Mouse (Mus musculus) hindbrain, embryonic 12.5 days (tissue): ENCODE measurements around the gene Nox1. TPM values are rescaled to one million over a fixed set of nuclear protein-coding genes. Genes with fewer than 3 reads are reported as not detected.

ENCODE experiments used
- ATAC-seq: fragments of 200-750 bp; cut with Nextera tagmentation; 2 replicates; pipeline ENCODE4 v1.8.0; 2017; ENCODE audit warnings: moderate TSS enrichment; ENCODE audit not compliant: low FRiP score
- H3K27ac ChIP-seq: fragments of 300-500 bp; sonication (generic); 2 replicates; pipeline ENCODE4 v1.5.1; 2016; ENCODE audit warnings: mild to moderate bottlenecking
- H3K27me3 ChIP-seq: fragments of 300-500 bp; sonication (generic); 2 replicates; pipeline ENCODE4 v1.6.1; 2016; ENCODE audit warnings: mild to moderate bottlenecking
- H3K36me3 ChIP-seq: fragments of 300-500 bp; sonication (generic); 2 replicates; pipeline ENCODE4 v1.6.1; 2016; ENCODE audit warnings: mild to moderate bottlenecking
- H3K4me1 ChIP-seq: fragments of 300-500 bp; sonication (generic); 2 replicates; pipeline ENCODE4 v1.6.1; 2016
- H3K4me2 ChIP-seq: fragments of 300-500 bp; sonication (generic); replicated peaks from 2 replicates; pipeline ENCODE4 v1.6.1; 2016; ENCODE audit warnings: mild to moderate bottlenecking
- H3K4me3 ChIP-seq: fragments of 300-500 bp; sonication (generic); 2 replicates; pipeline ENCODE4 v1.5.1; 2016; ENCODE audit warnings: mild to moderate bottlenecking
- H3K9ac ChIP-seq: fragments of 300-500 bp; sonication (generic); 2 replicates; pipeline ENCODE4 v1.6.1; 2016; ENCODE audit warnings: mild to moderate bottlenecking, moderate library complexity
- H3K9me3 ChIP-seq: fragments of 300-500 bp; sonication (generic); replicated peaks from 2 replicates; pipeline ENCODE4 v1.6.1; 2016; ENCODE audit warnings: mild to moderate bottlenecking
- WGBS: fragments of 180-500 bp; shearing (Covaris S2); methylation state at CpG from one replicate; pipeline ENCODE4 v1.1.7; 2016; 5-methylcytosine and 5-hydroxymethylcytosine counted together
- microRNA-seq: library from miRNA; unstranded; fragments of <30 nt; microRNA quantifications from one replicate; pipeline ENCODE4, GENCODE M21; 2017
- polyA plus RNA-seq: library from polyadenylated mRNA; unstranded; fragments of >200 nt; fragmentation: Nextera tagmentation; extraction: Ambion mirVana; gene quantifications from 2 replicates; pipeline ENCODE4 v1.2.1, GENCODE M21; 2016

Nox1 gene
- polyA plus RNA-seq, 1 experiment from 2014 or later: 0.09 TPM

DNA sequence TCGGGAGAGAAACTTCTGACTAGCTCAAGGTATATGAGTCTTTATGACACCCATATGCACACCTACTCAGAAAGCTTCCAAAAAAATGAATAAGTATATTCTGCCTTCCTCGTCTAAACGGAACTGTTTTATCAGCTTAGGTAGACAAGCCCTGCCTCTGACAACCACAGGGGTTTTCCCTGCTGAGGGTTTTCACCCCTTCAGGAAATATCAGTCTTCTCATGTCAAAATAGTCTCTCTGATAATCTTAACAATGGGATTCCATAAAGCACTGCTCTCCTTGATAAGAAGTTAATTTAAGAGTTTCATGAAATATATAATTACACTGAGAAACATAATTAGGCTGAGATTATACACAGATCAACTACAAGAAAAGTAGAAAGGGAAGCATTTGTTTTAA is 110.0 kb downstream of the Nox1 start:
- Histone ChIP-seq H3K9ac (no peak overlapping the region), H3K27me3 (peaks cover 5% of the 10 kb centered on the region; the same call in 1 of the 2 replicates), H3K36me3 (no peaks in the 10 kb centered on the region), H3K4me3 (no peak overlapping the region), H3K9me3 (no peaks in the 10 kb centered on the region), H3K4me1 (no peaks in the 10 kb centered on the region), H3K4me2 (no peak overlapping the region), H3K27ac (no peak overlapping the region)
- ATAC-seq: no peak
- WGBS: 78% methylated on average over 3 of the region's 3 CpGs

DNA sequence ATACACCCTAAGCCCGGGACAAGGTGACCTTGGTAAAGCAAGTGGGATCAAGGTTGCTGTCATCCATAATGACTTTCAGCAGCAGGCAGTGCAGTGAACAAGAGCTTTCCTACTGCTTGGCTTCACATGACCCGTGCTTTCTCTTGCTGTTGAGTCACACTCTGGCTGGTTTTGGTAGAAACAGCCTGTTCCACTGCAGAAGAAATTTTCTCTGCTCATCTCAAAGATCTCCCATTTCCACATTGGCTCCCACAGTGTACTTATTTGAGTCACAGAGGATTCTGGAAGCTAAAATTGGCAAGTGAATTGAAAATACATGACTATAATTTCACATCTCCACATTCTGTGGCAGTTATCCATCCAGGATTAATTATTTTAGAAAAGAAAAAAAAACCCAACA is 119.1 kb downstream of the Nox1 start:
- no peak overlapping the region for H3K27ac ChIP-seq
- no peak overlapping the region for H3K4me2 ChIP-seq
- no peaks in the 10 kb centered on the region for H3K36me3 ChIP-seq
- H3K4me3 ChIP-seq: no peak overlapping the region
- H3K9ac ChIP-seq: no peak overlapping the region
- ATAC-seq: no peak
- no peaks in the 10 kb centered on the region for H3K4me1 ChIP-seq
- no peaks in the 10 kb centered on the region for H3K27me3 ChIP-seq
- no peaks in the 10 kb centered on the region for H3K9me3 ChIP-seq
- WGBS: 76% methylated on average over 2 of the region's 2 CpGs

DNA sequence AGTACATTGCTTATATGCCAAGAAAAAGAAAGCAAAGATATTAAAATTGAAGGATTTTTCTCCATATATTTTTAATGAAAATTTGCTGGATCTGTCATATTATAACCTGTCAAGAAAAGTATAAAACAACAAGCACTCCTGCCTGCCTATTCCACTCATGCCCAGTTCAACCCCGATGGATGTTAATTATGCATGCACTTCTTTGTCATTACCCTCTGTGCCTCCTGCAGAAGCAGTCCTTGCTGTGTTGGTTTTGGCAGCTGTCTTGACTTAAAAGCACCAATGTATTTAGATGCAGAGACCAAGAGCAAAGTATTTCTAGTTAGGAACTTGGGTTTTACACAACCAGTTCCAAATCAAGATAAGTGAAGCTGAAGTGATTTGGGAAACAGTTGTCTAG is 136.3 kb downstream of the Nox1 start:
- no peak for ATAC-seq
- no peak overlapping the region for H3K9ac ChIP-seq
- 67% methylated on average over 1 of the region's 1 CpGs for WGBS
- H3K4me2 ChIP-seq: no peak overlapping the region
- H3K4me1 ChIP-seq: no peaks in the 10 kb centered on the region
- no peak overlapping the region for H3K4me3 ChIP-seq
- peaks cover 12% of the 10 kb centered on the region for H3K36me3 ChIP-seq
- H3K27ac ChIP-seq: no peak overlapping the region
- no peaks in the 10 kb centered on the region for H3K9me3 ChIP-seq
- 0 out of 2 replicates have a peak, but pooled peaks cover 5% of the 10 kb centered on the region for H3K27me3 ChIP-seq

DNA sequence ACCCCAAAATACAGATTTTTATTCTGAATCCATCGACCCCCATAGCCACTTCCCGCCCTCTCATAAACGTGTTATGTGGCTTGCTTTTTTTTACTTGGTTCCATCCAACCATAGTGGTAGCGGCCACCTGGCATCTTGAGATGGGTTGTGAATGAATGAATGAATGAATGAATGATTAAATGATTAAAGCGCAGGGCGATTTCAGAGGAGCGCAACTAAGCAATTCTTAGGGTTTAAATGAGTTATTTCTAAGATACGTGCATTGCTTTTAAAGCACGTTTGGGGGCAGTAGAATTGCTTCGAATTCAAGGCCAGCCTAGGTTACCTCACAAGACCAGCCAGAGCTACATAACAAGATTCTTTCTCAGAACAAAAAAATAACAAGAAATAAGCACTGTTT is 162.0 kb downstream of the Nox1 start:
- peak overlapping the region; percentile 36 for H3K4me2 ChIP-seq
- H3K27me3 ChIP-seq: no peaks in the 10 kb centered on the region
- 24% methylated on average over 10 of the region's 10 CpGs for WGBS
- peak overlapping the region; percentile 55 for H3K4me3 ChIP-seq
- peak; percentile 30; the same call in 1 of the 2 replicates for ATAC-seq
- peaks cover 7% of the 10 kb centered on the region; the same call in 1 of the 2 replicates for H3K36me3 ChIP-seq
- H3K9me3 ChIP-seq: no peaks in the 10 kb centered on the region
- peak overlapping the region; percentile 79 for H3K9ac ChIP-seq
- H3K27ac ChIP-seq: peak overlapping the region; percentile 88; the same call in 1 of the 2 replicates
- no peaks in the 10 kb centered on the region for H3K4me1 ChIP-seq

- ATAC-seq: peak; percentile 99
- Histone ChIP-seq H3K4me1 (no peaks in the 10 kb centered on the region), H3K9me3 (no peaks in the 10 kb centered on the region), H3K9ac (peak within 1 kb of the TSS; percentile 79), H3K27ac (peak within 1 kb of the TSS; percentile 88), H3K27me3 (no peaks in the 10 kb centered on the region; the same call in 1 of the 2 replicates), H3K4me2 (peak within 1 kb of the TSS; percentile 36), H3K4me3 (peak within 1 kb of the TSS; percentile 55), H3K36me3 (peaks cover 7% of the 10 kb centered on the region; the same call in 1 of the 2 replicates)
- 20% methylated on average over 68 of the region's 77 CpGs for WGBS
Observed at GRCm38 (mm10) chrX:134058987-134059712, 162.6 kb downstream of the Nox1 start, which contains the start of gene Cstf2. Gene Cstf2 (plus strand): TSS chrX:134059187.

GRCm38 (mm10) chrX:134058040-134058875 is 163.5 kb downstream of the Nox1 start:
- no peaks in the 10 kb centered on the region; the same call in 1 of the 2 replicates for H3K27me3 ChIP-seq
- peak overlapping the region; percentile 36 for H3K4me2 ChIP-seq
- H3K27ac ChIP-seq: peak overlapping the region; percentile 88; the same call in 1 of the 2 replicates
- 79% methylated on average over 14 of the region's 14 CpGs for WGBS
- ATAC-seq: no peak; the same call in 1 of the 2 replicates
- H3K36me3 ChIP-seq: peaks cover 7% of the 10 kb centered on the region; the same call in 1 of the 2 replicates
- H3K9me3 ChIP-seq: no peaks in the 10 kb centered on the region
- H3K9ac ChIP-seq: no peak overlapping the region
- H3K4me3 ChIP-seq: peak overlapping the region; percentile 55; the same call in 1 of the 2 replicates
- H3K4me1 ChIP-seq: no peaks in the 10 kb centered on the region

GRCm38 (mm10) chrX:134056897-134057296 is 164.9 kb downstream of the Nox1 start:
- H3K4me1 ChIP-seq: no peaks in the 10 kb centered on the region
- no peak overlapping the region for H3K4me3 ChIP-seq
- H3K36me3 ChIP-seq: 0 out of 2 replicates have a peak, but pooled peaks cover 4% of the 10 kb centered on the region
- no peak for ATAC-seq
- 90% methylated on average over 2 of the region's 2 CpGs for WGBS
- H3K4me2 ChIP-seq: no peak overlapping the region
- H3K9me3 ChIP-seq: no peaks in the 10 kb centered on the region
- H3K9ac ChIP-seq: no peak overlapping the region
- no peak overlapping the region for H3K27ac ChIP-seq
- no peaks in the 10 kb centered on the region; the same call in 1 of the 2 replicates for H3K27me3 ChIP-seq

DNA sequence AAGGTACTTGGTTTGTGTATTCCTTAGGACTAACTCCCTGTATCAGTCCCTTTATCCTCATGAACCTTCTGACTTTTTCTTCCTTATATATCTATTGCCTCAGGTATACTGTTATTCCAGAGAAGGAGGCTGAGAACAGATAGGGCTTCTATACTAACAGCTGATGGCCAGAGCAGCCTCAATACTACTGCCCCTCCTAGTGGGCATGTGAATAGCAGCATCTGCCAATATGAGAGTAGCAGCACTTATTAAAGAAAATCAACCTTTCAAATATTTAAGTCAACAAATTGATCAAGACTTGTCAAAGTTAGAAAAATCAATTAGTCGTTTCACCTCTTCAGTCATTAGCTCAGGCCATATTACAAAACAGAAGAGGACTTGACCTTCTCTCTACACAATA is 172.8 kb downstream of the Nox1 start:
- no peaks in the 10 kb centered on the region; the same call in 1 of the 2 replicates for H3K27me3 ChIP-seq
- H3K9me3 ChIP-seq: no peaks in the 10 kb centered on the region
- H3K27ac ChIP-seq: no peak overlapping the region
- no peak overlapping the region for H3K4me2 ChIP-seq
- WGBS: 75% methylated on average over 1 of the region's 1 CpGs
- ATAC-seq: no peak
- H3K4me3 ChIP-seq: no peak overlapping the region
- no peaks in the 10 kb centered on the region for H3K4me1 ChIP-seq
- H3K36me3 ChIP-seq: no peaks in the 10 kb centered on the region
- H3K9ac ChIP-seq: no peak overlapping the region

Small RNA genes lying within 50 kb of the gene (microRNA-seq; reads per million reads assigned to microRNA genes)
- gene Mir3112: 1.4 reads per million

Other genes with a start within 250 kb of the Nox1 start
- gene Sytl4, start 240.1 kb downstream of the Nox1 start, polyA plus RNA-seq: 1.6 and 2.2 TPM in 2 replicates
- gene Cstf2, start 162.8 kb downstream of the Nox1 start, polyA plus RNA-seq: 70.2 and 70.5 TPM in 2 replicates
- 0.09 and 0.13 TPM in 2 replicates for gene Xkrx, start 59.9 kb downstream of the Nox1 start, polyA plus RNA-seq
- not detected in 2 replicates for gene Arl13a, start 34.5 kb downstream of the Nox1 start, polyA plus RNA-seq
- 7.7 and 8.8 TPM in 2 replicates for gene Trmt2b, start 55.0 kb upstream of the Nox1 start, polyA plus RNA-seq
- gene Tmem35a, start 73.3 kb upstream of the Nox1 start, polyA plus RNA-seq: 47.4 and 49.9 TPM in 2 replicates
- gene Cenpi, start 86.1 kb upstream of the Nox1 start, polyA plus RNA-seq: 12.7 and 17.7 TPM in 2 replicates
- 13.0 and 13.9 TPM in 2 replicates for gene Drp2, start 182.6 kb upstream of the Nox1 start, polyA plus RNA-seq